Mouse (Mus musculus) cerebellum, postnatal 10 days (tissue): ENCODE measurements around the gene Spata16.

Experiments
- DNase-seq, 2 experiments: peaks; one replicate each; pipeline ENCODE4 v3.0.0; 2021; ENCODE audit warnings: mixed read lengths in 2 of 2

Spata16 gene

GRCm38 (mm10) chr3:26832954-26833353 lies 195.5 kb downstream of the Spata16 start:
- DNase-seq = peak; percentile 24 to 28

GRCm38 (mm10) chr3:26834178-26835050 lies 197.0 kb downstream of the Spata16 start:
- DNase-seq = peak; percentile 27 to 48

DNA sequence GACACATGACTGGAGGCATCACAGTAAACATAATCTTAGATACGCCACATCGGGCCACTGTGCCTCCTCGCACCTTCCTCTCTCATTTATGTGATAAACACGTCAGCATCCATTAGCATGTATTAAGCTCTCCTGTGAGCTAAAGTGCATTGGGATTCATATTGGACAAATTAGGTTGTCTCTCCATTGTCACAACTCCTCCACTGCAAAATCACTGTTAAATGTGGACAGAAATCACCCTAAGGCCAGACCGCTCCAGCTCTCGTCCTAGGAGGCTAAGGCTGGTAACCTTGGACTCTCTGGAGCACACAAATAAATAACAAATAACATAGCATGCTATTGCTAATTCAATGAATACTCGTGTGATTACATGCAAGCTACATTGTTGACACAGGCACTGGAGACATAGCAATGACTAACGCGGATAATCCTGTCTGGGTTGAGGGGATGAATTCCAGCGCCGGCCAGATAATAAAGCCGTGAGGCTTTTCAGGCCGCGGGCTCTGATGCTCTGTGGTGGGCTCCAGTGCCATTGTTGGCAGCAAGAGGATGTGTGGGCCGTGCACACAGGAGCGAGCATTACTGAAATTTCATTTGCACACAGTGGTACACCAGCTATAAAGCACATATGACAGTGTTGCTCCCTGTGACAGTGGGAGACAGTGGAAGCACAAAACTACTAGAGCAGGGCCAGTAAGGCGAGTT lies 197.8 kb downstream of the Spata16 start:
- DNase-seq = no peak

DNA sequence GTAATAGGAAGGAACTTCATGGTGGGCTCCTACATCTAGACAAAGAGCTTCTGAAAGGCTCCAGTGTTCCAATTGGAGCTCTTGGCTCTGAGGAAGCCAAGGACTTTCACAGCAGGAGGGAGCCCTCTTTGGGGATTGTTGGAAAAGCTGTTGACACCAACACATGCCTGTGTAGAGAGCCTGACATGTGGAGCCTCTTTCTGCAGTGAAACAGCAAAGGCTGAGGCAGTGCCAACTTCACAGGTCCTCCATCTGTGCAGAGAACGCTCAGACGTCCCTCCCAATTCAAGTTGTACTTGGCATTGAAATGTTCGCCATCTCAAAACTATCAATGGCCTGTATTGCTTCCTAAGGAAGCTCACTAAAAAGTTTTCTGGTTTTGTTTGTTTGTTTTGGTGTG lies 207.6 kb downstream of the Spata16 start:
- DNase-seq = peak; percentile 83 to 89

DNA sequence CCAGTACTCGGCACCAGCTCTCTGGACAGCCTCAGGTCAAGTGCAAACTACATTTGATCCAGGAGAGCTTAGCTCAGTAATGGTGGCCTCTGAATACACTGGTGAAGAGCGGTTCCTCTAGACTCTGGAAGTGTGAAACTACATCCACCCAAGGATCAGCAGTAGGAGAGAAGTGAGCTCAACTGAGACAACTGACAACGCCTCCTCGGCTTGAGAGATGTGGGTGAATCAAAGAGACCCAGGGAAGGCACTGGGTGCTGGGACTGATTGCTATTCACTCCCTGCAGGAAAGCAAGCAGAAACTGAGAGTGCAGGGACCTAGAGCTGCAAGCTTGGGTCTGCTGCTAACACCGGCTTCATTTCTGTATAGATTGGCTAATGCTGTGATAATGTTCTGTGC lies 210.5 kb downstream of the Spata16 start:
- no peak for DNase-seq

DNA sequence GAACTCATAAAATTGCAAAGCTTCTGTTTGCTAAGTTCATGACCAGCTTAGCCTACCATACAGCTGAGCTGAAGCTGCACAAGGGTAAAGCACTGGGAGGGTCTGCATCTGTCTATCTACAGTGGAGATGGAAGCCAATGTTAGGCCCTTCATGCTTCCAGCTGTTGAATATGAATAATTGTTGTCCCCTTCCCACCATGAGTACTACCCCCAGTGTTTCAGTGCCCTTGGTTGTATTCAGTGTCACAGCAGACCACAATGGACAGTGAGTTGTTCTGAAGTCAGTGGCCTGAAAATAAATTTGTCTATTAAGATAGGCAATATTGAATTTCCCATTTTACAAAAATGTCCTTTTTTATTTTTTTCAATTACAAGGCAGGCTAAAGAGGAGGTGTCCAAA lies 212.8 kb downstream of the Spata16 start:
- no peak for DNase-seq

DNA sequence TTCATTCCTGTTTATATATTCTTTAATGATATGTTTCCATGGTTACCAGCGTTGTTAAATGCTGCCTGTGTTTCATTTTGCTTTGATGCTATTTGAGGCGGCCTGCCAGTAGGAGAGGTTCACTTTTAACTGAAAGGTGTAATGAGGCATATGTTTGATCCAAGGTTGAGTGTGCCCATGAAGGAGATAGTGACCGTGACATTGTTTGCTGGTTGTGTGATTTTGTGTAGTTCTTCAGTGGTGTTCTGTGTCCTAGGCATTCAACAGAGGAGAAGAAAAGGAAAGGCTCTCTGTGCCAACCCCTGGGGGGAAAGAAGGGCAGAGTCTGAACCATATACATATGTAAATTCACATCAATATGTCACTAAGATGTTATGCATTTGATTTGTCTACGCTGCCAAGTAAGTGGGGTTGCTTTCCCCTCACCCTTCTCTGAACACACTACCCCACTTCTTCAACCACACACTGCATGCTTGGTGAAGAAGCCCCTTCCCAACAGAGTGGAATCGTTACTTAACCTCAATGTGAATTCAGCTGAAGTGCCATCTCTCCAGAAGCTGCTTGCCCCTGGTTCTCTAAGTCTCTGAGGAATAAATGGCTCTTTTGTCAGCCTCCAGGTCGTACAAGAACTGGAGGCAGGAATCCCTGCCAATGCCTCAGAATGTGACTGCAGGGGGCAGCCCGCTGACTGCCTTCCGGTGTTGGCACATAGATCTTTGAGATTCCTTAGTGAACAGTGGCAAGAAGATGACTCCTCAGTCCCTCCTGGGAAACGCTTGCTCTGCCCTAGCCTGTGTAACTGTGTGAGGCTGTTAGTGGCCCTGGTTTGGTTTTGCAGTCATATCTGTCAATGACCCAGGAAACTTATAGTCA lies 213.5 kb downstream of the Spata16 start:
- peak; percentile 48 to 68 for DNase-seq

DNA sequence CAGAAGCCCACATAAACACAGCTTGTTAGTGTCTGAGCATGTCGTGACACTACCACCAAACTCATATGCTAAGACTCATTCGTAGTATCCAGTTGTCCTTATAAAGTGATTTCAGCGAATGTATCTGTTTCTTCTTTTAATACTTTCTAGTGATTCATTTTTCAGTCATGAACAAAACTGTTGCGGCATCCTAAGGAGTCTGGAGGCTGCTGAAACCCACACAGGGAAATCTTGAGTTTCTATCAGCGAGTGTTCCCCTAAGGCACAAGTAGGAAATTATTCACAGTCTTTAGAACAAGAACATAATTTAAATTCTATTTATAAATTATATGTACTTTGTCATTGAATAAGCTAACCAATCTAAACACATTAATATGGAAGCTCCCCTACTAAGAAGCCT lies 216.1 kb downstream of the Spata16 start:
- no peak for DNase-seq

- peak; percentile 79 to 86 for DNase-seq
These were observed 237.3 kb downstream of the Spata16 start for GRCm38 (mm10) chr3:26874706-26875105.

GRCm38 (mm10) chr3:26877291-26877690 lies 239.9 kb downstream of the Spata16 start:
- no peak for DNase-seq

DNA sequence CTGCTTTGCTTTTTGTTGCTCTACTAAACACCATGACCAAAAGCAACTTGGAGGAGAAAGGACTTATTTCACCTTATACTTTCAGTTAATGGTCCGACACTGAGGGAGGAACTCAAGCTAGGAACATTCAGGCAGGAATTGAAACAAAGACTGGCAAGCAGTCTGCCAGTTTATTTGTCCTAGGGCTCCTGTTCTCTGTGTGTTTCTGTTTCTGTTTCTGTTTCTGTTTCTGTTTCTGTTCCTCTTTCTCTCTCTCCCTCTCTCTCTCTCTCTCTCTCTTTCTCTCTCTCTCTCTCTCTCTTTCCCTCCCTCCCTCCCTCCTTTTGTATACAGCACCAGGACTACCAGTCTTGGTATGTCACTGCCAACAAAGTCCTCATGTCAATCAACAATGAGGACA lies 279.2 kb downstream of the Spata16 start:
- no peak for DNase-seq

- DNase-seq = no peak
These were observed 283.6 kb downstream of the Spata16 start for GRCm38 (mm10) chr3:26920986-26921385.

GRCm38 (mm10) chr3:26921576-26921975 lies 284.2 kb downstream of the Spata16 start:
- no peak for DNase-seq

GRCm38 (mm10) chr3:26923391-26923790 lies 286.0 kb downstream of the Spata16 start:
- no peak for DNase-seq

DNA sequence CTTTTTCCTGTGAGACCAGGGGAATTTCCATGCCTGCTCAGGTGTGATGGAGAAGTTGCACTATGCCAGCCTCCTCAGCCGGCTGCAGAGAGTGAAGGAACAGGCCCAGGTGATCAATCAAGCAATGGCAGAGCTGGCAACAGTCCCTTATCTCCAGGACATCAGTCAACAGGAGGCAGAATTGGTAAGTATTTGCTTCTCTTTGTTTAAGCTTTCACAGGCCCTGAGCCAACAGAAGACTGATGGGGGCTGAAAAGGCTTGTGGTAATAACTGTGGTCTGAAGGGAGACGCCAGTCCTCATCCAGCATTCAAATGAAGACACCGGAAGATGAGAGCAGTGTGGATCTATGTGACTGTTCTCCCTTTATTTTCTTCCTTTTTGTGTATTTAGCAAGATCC lies 286.8 kb downstream of the Spata16 start:
- DNase-seq = peak; percentile 3 to 5

- no peak for DNase-seq
These were observed 295.7 kb downstream of the Spata16 start for GRCm38 (mm10) chr3:26933079-26933478.

DNA sequence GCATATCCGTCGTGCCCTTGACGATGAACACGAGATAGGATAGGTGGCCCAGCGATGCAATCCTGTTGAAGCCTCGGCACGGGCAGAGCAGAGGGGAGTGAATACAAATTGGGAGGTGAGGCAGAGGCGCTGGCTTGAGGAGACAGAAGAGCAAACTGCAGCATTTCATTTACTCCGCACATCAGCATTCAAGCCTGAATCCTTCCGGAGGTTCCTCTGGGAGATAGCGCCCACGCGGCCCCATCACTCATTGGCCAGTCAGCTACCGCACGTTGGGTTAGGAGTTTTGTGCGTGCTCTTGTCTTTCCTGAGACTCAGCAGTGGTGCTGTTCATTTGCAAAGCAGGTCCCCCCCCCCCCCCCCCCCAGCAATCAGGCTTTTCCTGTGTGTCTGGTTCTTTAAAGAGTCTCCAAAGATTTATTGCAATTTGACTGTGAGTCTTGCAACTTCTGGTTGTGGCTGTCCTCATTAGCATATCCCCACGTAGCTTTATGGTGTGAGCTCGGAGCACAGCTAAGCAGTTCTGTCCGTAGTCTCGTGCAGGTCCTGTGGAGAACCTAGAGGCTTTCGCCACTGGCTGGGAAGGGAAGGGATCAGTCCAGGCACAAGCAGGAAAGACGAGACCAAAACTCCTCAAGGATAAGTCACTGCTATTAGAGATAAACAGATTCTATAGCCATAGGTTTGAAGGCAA lies 299.6 kb downstream of the Spata16 start:
- no peak for DNase-seq

DNA sequence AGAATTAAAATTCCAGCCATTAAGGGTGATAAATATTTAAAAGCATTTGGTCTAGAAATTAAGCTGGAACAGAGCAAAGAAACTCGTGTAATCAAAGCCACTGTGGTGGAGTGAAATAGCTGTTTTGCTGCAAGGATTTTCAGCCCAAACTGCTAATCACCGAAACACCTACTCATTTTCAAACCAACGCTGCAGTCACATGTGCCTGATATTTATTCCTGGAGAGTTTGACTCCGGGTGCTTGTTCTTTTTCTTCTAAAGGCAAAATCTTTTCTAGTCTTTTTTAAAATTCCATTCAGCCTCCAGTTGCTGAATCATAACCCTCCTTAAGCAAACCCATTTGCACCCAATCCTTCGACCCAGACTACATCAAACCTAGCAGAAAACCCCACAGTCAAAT lies 329.4 kb downstream of the Spata16 start:
- DNase-seq = no peak

GRCm38 (mm10) chr3:26968852-26969513 lies 331.6 kb downstream of the Spata16 start:
- DNase-seq = no peak

DNA sequence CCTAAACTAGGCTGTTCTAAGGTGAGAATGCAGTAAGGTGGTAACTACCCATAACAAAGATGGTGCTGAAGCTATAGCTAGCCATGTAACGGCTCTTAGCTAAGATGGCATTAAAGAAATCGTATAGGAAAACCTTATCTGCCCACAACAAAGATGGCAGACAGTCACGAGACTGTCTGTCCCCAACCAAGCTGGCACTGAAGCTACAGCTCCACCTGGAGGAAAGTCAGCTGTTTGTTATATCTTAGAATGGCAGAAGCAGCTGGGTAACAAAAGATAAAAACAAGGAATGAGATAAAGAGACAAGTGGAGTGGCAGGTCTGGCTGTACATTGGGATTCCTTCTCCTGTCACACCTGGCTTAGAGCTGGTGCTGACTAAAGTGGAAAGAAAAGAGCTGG lies 333.1 kb downstream of the Spata16 start:
- no peak for DNase-seq

GRCm38 (mm10) chr3:26971276-26971675 lies 333.9 kb downstream of the Spata16 start:
- DNase-seq = no peak

DNA sequence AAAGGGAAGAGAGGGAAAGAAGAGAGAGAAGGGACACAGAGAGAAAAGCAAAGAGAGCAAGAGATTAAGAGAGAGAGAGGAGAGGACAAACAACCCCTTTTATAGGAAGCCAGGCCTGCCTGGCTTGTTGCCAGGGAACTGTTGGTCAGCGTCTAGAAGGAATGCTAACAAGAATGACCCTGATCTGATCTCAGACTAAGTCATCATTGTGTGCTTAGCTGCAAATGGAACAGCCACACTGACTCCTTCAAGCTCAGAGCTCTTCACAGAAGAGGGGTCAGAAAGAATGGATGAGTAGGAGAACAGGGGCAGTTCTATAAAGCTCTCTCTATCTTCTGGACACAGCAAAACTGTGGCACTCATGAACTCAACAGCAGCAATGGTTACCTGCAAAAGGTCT lies 334.7 kb downstream of the Spata16 start:
- DNase-seq = peak; percentile 24 to 33
